Mouse (Mus musculus): ENCODE data around the gene Trpm1. TPM values are rescaled to one million over a fixed set of nuclear protein-coding genes. Genes with fewer than 3 reads are reported as not detected.

The Trpm1 gene
- polyA plus RNA-seq, 1 experiment from 2014 or later: not detected

GRCm38 (mm10) chr7:64166025-64166424, 12.4 kb downstream of the Trpm1 start:
- Histone ChIP-seq H3K36me3 (no peaks in the 10 kb centered on the region), H3K9me3 (replicated peaks) (no peaks in the 10 kb centered on the region), H3K27me3 (replicated peaks) (no peaks in the 10 kb centered on the region), H3K4me3 (no peak overlapping the region), H3K27ac (ENCODE audit: poor library complexity, severe bottlenecking) (no peak overlapping the region), H3K4me2 (no peak overlapping the region), H3K4me1 (replicated peaks) (no peaks in the 10 kb centered on the region), H3K9ac (no peak overlapping the region)
- 62% methylated on average over 3 of the region's 3 CpGs for WGBS
- no peak for ATAC-seq (ENCODE audit: insufficient number of reproducible peaks, low FRiP score)

GRCm38 (mm10) chr7:64166724-64167123, 13.1 kb downstream of the Trpm1 start:
- H3K4me1 ChIP-seq (replicated peaks): no peaks in the 10 kb centered on the region

GRCm38 (mm10) chr7:64179310-64179709, 25.7 kb downstream of the Trpm1 start:
- WGBS: 88% methylated on average over 4 of the region's 4 CpGs

More at GRCm38 (mm10) chr7:64166724-64167123, 13.1 kb downstream of the Trpm1 start:
- Histone ChIP-seq H3K9me3 (replicated peaks) (no peaks in the 10 kb centered on the region), H3K4me2 (no peak overlapping the region), H3K4me3 (no peak overlapping the region), H3K27me3 (replicated peaks) (no peaks in the 10 kb centered on the region), H3K36me3 (no peaks in the 10 kb centered on the region), H3K27ac (ENCODE audit: poor library complexity, severe bottlenecking) (no peak overlapping the region), H3K9ac (no peak overlapping the region)
- no peak for ATAC-seq (ENCODE audit: insufficient number of reproducible peaks, low FRiP score)

GRCm38 (mm10) chr7:64185203-64185931, 31.7 kb downstream of the Trpm1 start:
- 42% methylated on average over 10 of the region's 10 CpGs for WGBS
- H3K4me3 ChIP-seq: no peak overlapping the region
- no peak overlapping the region for H3K27ac ChIP-seq (ENCODE audit: poor library complexity, severe bottlenecking)
- peaks cover 7% of the 10 kb centered on the region for H3K27me3 ChIP-seq (replicated peaks)
- H3K4me2 ChIP-seq: no peak overlapping the region
- no peaks in the 10 kb centered on the region for H3K9me3 ChIP-seq (replicated peaks)
- no peaks in the 10 kb centered on the region for H3K4me1 ChIP-seq (replicated peaks)
- no peak for ATAC-seq (ENCODE audit: insufficient number of reproducible peaks, low FRiP score)
- H3K36me3 ChIP-seq: no peaks in the 10 kb centered on the region
- no peak overlapping the region for H3K9ac ChIP-seq

More at GRCm38 (mm10) chr7:64179310-64179709, 25.7 kb downstream of the Trpm1 start:
- no peak overlapping the region for H3K4me2 ChIP-seq
- no peak overlapping the region for H3K27ac ChIP-seq (ENCODE audit: poor library complexity, severe bottlenecking)
- no peak for ATAC-seq (ENCODE audit: insufficient number of reproducible peaks, low FRiP score)
- no peaks in the 10 kb centered on the region for H3K4me1 ChIP-seq (replicated peaks)
- peaks cover 2% of the 10 kb centered on the region; the same call in 1 of the 2 replicates for H3K27me3 ChIP-seq (replicated peaks)
- H3K9ac ChIP-seq: no peak overlapping the region
- no peaks in the 10 kb centered on the region for H3K36me3 ChIP-seq
- no peak overlapping the region for H3K4me3 ChIP-seq
- no peaks in the 10 kb centered on the region for H3K9me3 ChIP-seq (replicated peaks)

- Histone ChIP-seq H3K36me3 (no peaks in the 10 kb centered on the region), H3K4me2 (no peak overlapping the region), H3K27me3 (replicated peaks) (peaks cover 7% of the 10 kb centered on the region), H3K4me1 (replicated peaks) (no peaks in the 10 kb centered on the region), H3K9ac (no peak overlapping the region), H3K4me3 (no peak overlapping the region), H3K27ac (ENCODE audit: poor library complexity, severe bottlenecking) (no peak overlapping the region), H3K9me3 (replicated peaks) (no peaks in the 10 kb centered on the region)
- no peak for ATAC-seq (ENCODE audit: insufficient number of reproducible peaks, low FRiP score)
- WGBS: 82% methylated on average over 3 of the region's 3 CpGs
Observed at GRCm38 (mm10) chr7:64185932-64186312, 32.3 kb downstream of the Trpm1 start.

- H3K36me3 ChIP-seq: no peaks in the 10 kb centered on the region
- H3K27me3 ChIP-seq (replicated peaks): no peaks in the 10 kb centered on the region
- H3K4me3 ChIP-seq: no peak overlapping the region
- no peak overlapping the region for H3K4me2 ChIP-seq
- H3K4me1 ChIP-seq (replicated peaks): peaks cover 11% of the 10 kb centered on the region
- WGBS: 45% methylated on average over 14 of the region's 14 CpGs
- no peaks in the 10 kb centered on the region for H3K9me3 ChIP-seq (replicated peaks)
- H3K9ac ChIP-seq: no peak overlapping the region
- peak; percentile 39; the same call in 1 of the 2 replicates for ATAC-seq (ENCODE audit: insufficient number of reproducible peaks, low FRiP score)
- no peak overlapping the region for H3K27ac ChIP-seq (ENCODE audit: poor library complexity, severe bottlenecking)
Observed at GRCm38 (mm10) chr7:64192261-64192943, 38.8 kb downstream of the Trpm1 start.

- ATAC-seq (ENCODE audit: insufficient number of reproducible peaks, low FRiP score): no peak
- 55% methylated on average over 5 of the region's 5 CpGs for WGBS
- H3K4me3 ChIP-seq: no peak overlapping the region
Observed at GRCm38 (mm10) chr7:64193476-64193875, 39.8 kb downstream of the Trpm1 start.

GRCm38 (mm10) chr7:64196114-64196513, 42.5 kb downstream of the Trpm1 start:
- H3K27me3 ChIP-seq (replicated peaks): no peaks in the 10 kb centered on the region
- no peaks in the 10 kb centered on the region for H3K36me3 ChIP-seq
- H3K9me3 ChIP-seq (replicated peaks): no peaks in the 10 kb centered on the region
- no peak overlapping the region for H3K27ac ChIP-seq (ENCODE audit: poor library complexity, severe bottlenecking)
- peaks cover 16% of the 10 kb centered on the region for H3K4me1 ChIP-seq (replicated peaks)
- no peak overlapping the region for H3K4me3 ChIP-seq
- ATAC-seq (ENCODE audit: insufficient number of reproducible peaks, low FRiP score): no peak
- H3K4me2 ChIP-seq: no peak overlapping the region
- H3K9ac ChIP-seq: no peak overlapping the region
- WGBS: 58% methylated on average over 3 of the region's 3 CpGs

More at GRCm38 (mm10) chr7:64193476-64193875, 39.8 kb downstream of the Trpm1 start:
- Histone ChIP-seq H3K4me1 (replicated peaks) (peaks cover 11% of the 10 kb centered on the region), H3K9me3 (replicated peaks) (no peaks in the 10 kb centered on the region), H3K27ac (ENCODE audit: poor library complexity, severe bottlenecking) (no peak overlapping the region), H3K27me3 (replicated peaks) (no peaks in the 10 kb centered on the region), H3K4me2 (no peak overlapping the region), H3K9ac (no peak overlapping the region), H3K36me3 (no peaks in the 10 kb centered on the region)

GRCm38 (mm10) chr7:64208700-64209099, 55.1 kb downstream of the Trpm1 start:
- Histone ChIP-seq H3K27me3 (replicated peaks) (no peaks in the 10 kb centered on the region), H3K9me3 (replicated peaks) (no peaks in the 10 kb centered on the region), H3K4me2 (no peak overlapping the region), H3K4me1 (replicated peaks) (no peaks in the 10 kb centered on the region), H3K4me3 (no peak overlapping the region), H3K9ac (no peak overlapping the region), H3K27ac (ENCODE audit: poor library complexity, severe bottlenecking) (no peak overlapping the region), H3K36me3 (no peaks in the 10 kb centered on the region)
- no peak for ATAC-seq (ENCODE audit: insufficient number of reproducible peaks, low FRiP score)
- WGBS: 78% methylated on average over 5 of the region's 5 CpGs

- WGBS: 77% methylated on average over 4 of the region's 4 CpGs
- Histone ChIP-seq H3K9ac (no peak overlapping the region), H3K4me1 (replicated peaks) (no peaks in the 10 kb centered on the region), H3K27me3 (replicated peaks) (no peaks in the 10 kb centered on the region), H3K4me2 (no peak overlapping the region), H3K9me3 (replicated peaks) (no peaks in the 10 kb centered on the region), H3K4me3 (no peak overlapping the region), H3K36me3 (no peaks in the 10 kb centered on the region), H3K27ac (ENCODE audit: poor library complexity, severe bottlenecking) (no peak overlapping the region)
- ATAC-seq (ENCODE audit: insufficient number of reproducible peaks, low FRiP score): no peak
Observed at GRCm38 (mm10) chr7:64212870-64213269, 59.2 kb downstream of the Trpm1 start.

GRCm38 (mm10) chr7:64214066-64214465, 60.4 kb downstream of the Trpm1 start:
- WGBS: 55% methylated on average over 4 of the region's 4 CpGs
- no peak overlapping the region for H3K4me2 ChIP-seq
- H3K27me3 ChIP-seq (replicated peaks): no peaks in the 10 kb centered on the region
- H3K4me1 ChIP-seq (replicated peaks): no peaks in the 10 kb centered on the region
- no peak for ATAC-seq (ENCODE audit: insufficient number of reproducible peaks, low FRiP score)
- no peaks in the 10 kb centered on the region for H3K9me3 ChIP-seq (replicated peaks)
- H3K36me3 ChIP-seq: no peaks in the 10 kb centered on the region
- no peak overlapping the region for H3K9ac ChIP-seq
- H3K27ac ChIP-seq (ENCODE audit: poor library complexity, severe bottlenecking): no peak overlapping the region
- H3K4me3 ChIP-seq: no peak overlapping the region
